Mouse (Mus musculus) gastrocnemius, adult 8-10 months (tissue): ENCODE results near the gene Napsa. TPM values are rescaled to one million over a fixed set of nuclear protein-coding genes. Genes with fewer than 3 reads are reported as not detected.

Experiments
- DNase-seq, 2 experiments: peaks; one replicate each; pipeline ENCODE4 v3.0.0; 2022; ENCODE audit warnings: low spot score in 2 of 2
- total RNA-seq, 4 experiments: library from RNA; stranded (reverse); gene quantifications; 2 replicates each; pipeline ENCODE4 v1.2.4; 2022

Gene Napsa
- total RNA-seq, 4 experiments from 2014 or later: 0.22 to 0.46 (median 0.40) TPM; not detected in 1

GRCm38 (mm10) chr7:44570989-44571388 lies 1.2 kb upstream of the Napsa start:
- no peak for DNase-seq

DNA sequence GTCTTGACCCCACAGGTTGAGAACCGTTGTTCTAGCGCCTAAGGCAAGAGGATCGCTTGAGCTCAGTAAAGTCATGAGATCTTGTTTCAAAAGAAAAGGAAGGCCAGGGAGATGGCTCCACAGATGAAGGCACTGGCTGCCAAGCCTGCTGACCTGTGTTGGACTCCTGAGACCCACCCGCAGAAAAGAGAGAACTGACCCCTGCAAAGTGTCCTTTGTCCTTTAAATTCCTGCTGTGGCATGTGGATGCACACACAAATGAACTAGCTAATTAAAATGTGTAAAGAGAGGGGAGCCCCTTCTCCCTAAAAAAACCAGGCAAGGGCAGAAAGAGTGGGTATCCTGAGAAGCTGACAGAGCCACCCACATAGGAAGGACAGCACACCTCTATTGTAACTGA lies 369 bp upstream of the Napsa start:
- DNase-seq: no peak

GRCm38 (mm10) chr7:44572956-44573484 lies 840 bp downstream of the Napsa start:
- no peak for DNase-seq

GRCm38 (mm10) chr7:44576333-44576844 lies 4.2 kb downstream of the Napsa start:
- DNase-seq: no peak

- no peak for DNase-seq
These were observed 9.5 kb downstream of the Napsa start for GRCm38 (mm10) chr7:44581637-44582036.

DNA sequence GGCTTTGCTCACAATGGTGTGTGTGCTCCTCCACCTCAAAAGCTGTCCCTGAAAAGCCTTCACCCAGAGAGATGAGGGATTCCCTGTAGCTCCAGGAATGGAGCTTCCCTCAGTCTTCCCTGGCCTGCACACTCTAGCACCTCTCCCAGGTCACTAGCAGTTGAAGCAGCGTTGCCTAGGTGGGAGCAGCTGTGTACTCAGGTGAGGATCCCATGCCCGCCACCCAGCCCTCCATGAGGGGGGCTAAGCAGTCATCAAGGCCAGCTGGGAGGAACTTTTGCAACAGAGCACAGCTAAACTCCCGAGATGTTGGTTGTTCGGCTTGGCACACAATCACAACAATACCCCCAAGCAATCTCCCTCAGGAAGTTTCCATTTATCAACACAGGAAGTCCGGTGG lies 10.5 kb downstream of the Napsa start:
- DNase-seq: no peak

GRCm38 (mm10) chr7:44583146-44583545 lies 11.0 kb downstream of the Napsa start:
- DNase-seq: no peak

DNA sequence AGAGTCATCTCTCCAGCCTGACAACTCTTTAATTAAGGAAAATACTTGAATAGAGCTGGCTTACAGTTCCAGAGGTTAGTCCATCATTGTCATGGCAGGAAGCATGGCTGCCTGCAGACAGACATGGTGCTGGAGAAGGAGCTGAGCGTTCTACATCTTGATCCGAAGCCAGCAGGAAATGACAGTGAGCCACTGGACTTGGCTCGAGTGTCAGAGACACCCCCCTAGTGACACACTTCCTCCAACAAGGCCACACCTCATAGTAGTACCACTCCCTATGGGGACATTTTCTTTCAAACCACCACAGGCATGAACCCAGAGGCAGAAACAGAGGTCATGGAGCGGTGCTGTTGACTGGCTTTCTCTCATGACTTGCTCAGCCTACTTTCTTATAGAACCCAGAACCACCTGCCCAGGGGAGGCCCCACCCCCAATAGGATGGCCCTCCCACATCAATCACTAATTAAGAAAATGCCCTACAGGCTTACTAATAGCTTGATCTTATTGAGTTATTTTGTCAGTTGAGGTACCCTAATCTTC lies 12.2 kb downstream of the Napsa start:
- DNase-seq: no peak

GRCm38 (mm10) chr7:44584921-44585320 lies 12.7 kb downstream of the Napsa start:
- DNase-seq: no peak

GRCm38 (mm10) chr7:44585606-44586005 lies 13.4 kb downstream of the Napsa start:
- no peak for DNase-seq

DNA sequence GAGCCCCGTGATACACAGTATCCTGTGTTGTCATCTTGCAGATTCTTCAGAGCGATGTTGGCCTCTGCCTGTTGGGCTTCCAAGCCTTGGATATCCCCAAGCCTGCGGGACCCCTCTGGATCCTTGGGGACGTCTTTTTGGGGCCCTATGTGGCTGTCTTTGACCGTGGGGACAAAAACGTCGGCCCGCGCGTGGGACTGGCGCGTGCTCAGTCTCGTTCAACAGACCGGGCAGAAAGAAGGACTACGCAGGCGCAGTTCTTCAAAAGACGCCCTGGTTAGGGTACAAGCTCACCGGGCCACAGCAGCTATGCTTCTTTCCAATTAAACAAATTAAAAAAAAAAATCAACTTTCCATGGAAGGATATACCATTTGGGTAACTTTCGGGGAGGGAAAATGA lies 14.3 kb downstream of the Napsa start:
- DNase-seq: no peak

GRCm38 (mm10) chr7:44586930-44587329 lies 14.8 kb downstream of the Napsa start:
- DNase-seq: peak in 1 of 2 experiments; percentile 25

- DNase-seq: no peak
These were observed 15.5 kb downstream of the Napsa start for GRCm38 (mm10) chr7:44587676-44588075.

GRCm38 (mm10) chr7:44588338-44588737 lies 16.2 kb downstream of the Napsa start:
- DNase-seq: no peak

- peak; percentile 70 to 86 for DNase-seq
These were observed 17.0 kb downstream of the Napsa start for GRCm38 (mm10) chr7:44589149-44589548.

DNA sequence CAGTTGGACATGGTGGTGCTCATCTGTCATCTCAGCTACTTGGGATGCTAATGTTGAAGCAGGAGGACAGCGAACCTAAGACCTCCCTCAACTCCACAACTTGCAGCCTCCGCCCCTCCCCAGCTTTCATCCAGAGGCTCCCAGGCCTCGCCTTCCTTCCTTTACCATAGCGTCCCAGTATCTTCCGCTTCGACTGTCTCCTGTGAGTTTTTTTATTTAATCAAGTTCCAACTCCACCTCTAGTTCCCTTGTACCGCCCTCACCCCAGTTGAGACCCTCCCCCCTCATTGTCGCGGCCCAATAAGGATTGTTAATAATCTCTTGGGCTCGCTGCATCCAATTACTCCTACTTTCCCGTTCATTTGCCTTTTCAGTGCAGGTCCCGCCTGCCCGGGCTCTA lies 17.8 kb downstream of the Napsa start:
- no peak for DNase-seq

DNA sequence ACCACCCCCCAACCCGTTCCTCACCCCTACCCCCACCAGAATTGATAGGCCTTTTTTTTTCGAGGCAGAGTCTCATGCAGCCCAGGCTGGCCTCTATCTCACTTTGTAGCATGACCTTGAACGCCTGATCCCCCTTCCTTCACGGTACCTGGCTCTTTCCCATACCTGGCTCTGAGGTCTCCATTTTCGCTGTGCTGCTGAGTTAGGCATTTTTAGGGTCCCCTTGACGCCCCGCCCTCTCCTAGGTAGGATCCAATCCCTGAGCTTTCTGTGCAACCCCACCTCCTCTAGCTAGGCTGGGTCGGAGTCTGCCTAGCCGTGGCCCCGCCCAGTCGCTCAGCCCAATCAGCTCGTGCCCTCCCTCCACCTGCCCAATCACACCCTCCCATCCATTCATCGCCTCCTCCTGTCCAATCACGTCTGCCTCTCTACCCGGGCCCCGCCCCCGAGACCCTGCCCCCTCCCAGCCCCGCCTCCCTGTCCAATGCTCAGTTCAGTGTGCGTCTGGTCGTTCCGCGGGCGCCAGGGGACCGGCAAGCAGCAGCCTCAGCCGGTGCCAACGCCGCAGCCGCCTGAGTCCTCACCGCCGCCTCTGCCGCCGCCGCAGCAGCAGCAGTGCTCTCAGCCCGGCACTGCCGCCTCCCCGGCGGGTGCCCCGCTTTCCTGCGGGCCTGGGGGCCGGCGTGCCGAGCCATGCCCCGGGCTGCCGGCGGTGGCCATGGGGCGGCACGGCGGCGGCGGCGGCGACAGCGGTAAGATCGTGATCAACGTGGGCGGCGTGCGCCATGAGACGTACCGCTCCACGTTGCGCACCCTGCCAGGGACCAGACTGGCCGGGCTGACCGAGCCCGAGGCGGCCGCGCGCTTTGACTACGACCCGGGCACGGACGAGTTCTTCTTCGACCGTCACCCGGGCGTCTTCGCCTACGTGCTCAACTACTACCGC lies 18.5 kb downstream of the Napsa start, which contains the start of gene Kcnc3:
Gene Kcnc3 (plus strand): TSS at position 263 of the 946 bp plus-strand sequence.
- peak; percentile 77 to 89 for DNase-seq

DNA sequence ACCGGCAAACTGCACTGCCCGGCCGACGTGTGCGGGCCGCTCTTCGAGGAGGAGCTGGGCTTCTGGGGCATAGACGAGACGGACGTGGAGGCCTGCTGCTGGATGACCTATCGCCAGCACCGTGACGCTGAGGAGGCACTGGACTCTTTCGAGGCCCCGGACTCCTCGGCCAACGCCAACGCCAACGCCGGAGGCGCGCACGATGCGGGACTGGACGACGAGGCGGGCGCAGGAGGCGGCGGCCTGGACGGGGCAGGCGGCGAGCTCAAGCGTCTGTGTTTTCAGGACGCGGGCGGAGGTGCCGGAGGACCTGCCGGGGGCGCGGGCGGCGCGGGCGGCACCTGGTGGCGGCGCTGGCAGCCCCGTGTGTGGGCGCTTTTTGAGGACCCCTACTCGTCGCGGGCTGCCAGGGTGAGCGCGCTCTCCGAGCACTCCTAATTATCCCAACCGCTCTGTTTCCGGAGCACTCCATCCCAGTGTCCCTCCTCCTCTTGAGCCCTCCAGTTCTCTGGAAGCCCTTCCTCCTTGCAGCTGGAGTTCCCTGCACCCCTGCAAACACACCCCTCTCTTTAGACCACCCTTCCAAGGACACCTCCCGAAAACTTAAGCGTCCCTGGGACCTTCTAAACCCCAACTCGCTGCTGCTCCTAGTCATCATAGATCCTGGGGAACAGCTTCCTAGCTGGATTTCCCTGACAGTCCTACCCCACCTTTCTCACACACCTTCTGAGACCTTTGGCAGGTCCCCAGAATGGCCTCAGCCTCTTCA lies 19.4 kb downstream of the Napsa start:
- peak in 1 of 2 experiments; percentile 18 for DNase-seq

GRCm38 (mm10) chr7:44593051-44593450 lies 20.9 kb downstream of the Napsa start:
- DNase-seq: no peak

DNA sequence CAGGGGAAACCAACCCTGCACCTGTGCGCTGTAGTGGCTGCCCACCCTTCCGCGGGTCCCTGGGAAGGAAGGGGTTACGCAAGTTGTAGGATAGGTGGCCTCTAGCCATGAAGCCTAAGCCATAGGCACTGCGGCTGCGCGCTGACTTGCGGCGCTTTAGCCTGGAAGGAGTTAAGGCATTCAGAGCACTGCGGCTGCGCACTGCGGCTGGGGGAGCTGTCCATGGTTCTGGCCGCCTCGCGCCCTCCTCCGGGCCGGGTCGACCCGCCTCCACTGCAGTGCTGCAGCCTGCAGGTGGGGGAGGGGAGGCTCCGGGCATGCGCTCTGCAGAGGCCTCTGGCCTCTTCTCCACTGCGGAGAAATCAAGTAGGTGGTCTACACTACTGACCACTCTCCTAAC lies 21.6 kb downstream of the Napsa start:
- peak; percentile 54 to 63 for DNase-seq

GRCm38 (mm10) chr7:44594291-44594690 lies 22.1 kb downstream of the Napsa start:
- DNase-seq: no peak
